Mouse (Mus musculus): Measurements from ENCODE around the gene Pdia3.

DNA sequence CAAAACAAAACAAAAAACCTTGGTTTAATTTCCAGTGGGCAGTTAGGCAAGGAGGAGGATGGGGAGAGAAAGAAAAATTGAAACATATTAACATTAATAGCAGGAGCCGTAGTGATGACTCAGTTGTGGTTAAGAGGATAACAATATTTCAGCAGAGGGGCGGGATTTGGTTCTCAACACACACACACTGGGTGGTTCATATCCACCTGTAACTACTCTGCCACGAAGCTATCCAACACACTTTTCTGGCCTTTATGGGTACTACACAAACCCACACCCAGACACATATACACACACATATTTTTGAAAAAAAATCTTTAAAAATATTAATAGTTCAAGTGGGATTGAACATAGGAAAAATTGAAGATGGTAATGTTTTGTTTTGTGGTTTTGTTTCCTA lies 33.4 kb downstream of the Pdia3 start:
- TF ChIP-seq CTCF (IDR thresholded peaks at IDR 0.05; ENCODE audit: insufficient read depth, low read length) (no peak), POLR2A (IDR thresholded peaks at IDR 0.05; ENCODE audit: borderline replicate concordance, extremely low read depth, low read depth, low read length) (no peak)

All from lung, adult 2 months (tissue).